Mouse (Mus musculus) lung, adult 18-20 months (tissue): ENCODE results near the gene Odf2.

Experiments used
- DNase-seq, 2 experiments: peaks; one replicate each; pipeline ENCODE4 v3.0.0; 2022; ENCODE audit warnings: mixed read lengths in 2 of 2

Gene Odf2

DNA sequence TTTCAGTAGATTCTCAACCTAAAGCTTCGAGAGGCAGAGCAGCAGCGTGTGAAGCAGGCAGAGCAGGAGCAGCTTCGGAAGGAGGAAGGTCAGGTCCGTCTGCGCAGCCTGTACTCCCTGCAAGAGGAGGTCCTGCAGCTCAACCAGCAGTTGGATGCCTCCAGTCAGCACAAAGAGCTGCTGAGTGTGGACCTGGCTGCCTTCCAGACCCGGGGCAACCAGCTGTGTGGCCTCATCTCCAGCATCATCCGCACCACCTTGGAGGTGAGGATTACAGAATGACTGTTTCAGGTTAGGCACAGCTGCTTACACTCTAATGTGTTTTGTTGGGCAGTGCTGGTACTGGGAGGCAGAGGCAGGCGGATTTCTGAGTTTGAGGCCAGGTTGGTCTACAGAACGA is 51.1 kb downstream of the Odf2 start:
- DNase-seq = no peak

DNA sequence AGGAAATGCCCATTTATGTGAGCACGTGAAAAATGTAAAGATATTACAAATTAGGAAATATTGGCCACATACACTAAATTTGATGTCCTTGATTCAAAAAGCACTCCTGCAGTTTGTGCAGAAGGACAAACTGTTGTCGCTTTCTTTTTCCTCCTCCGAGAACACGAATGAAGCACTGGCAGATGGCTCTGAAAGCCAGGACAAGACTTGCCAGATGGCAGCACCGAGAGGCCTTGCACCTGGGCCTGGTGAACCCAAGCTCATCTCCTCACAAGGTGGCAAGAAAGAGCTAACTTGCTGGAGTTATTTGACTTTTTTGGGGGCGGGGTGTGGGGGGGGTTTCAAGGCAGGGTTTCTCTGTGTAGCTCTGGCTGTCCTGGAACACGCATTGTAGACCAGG is 51.8 kb downstream of the Odf2 start:
- no peak for DNase-seq

- DNase-seq = peak; percentile 40 to 62
Measured at GRCm38 (mm10) chr2:29944723-29945122, 55.7 kb downstream of the Odf2 start.

DNA sequence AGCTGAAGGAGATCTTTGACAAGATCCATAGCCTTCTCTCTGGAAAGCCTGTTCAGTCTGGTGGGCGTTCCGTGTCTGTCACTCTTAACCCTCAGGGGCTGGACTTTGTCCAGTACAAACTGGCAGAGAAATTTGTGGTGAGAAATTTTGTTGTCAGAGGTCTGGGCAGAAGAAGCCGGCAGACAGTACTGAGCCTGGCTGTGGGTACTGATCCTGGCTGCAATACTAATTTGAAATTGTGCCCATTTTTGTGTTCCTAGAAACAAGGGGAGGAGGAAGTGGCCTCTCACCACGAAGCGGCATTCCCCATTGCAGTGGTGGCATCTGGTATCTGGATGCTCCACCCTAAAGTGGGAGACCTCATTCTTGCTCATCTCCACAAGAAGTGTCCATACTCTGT is 59.9 kb downstream of the Odf2 start:
- no peak for DNase-seq

DNA sequence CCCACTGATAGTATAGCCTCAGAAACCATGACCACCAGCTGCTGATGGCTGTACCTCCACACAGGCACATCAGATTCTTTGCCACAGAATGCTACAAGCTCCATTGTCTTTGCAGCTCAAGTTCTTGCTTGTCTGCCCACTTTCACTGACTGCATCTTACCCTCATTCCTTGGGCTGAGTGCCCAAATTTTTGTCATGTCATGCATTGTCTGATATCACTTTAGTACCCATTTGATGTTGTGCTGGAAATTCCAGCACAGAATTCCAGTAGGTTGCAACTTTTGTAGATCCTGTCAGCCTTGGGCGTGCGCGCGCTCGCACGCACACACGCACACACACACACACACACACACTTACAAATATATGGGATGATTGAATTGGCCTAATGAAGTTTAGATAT is 72.2 kb downstream of the Odf2 start:
- no peak for DNase-seq

DNA sequence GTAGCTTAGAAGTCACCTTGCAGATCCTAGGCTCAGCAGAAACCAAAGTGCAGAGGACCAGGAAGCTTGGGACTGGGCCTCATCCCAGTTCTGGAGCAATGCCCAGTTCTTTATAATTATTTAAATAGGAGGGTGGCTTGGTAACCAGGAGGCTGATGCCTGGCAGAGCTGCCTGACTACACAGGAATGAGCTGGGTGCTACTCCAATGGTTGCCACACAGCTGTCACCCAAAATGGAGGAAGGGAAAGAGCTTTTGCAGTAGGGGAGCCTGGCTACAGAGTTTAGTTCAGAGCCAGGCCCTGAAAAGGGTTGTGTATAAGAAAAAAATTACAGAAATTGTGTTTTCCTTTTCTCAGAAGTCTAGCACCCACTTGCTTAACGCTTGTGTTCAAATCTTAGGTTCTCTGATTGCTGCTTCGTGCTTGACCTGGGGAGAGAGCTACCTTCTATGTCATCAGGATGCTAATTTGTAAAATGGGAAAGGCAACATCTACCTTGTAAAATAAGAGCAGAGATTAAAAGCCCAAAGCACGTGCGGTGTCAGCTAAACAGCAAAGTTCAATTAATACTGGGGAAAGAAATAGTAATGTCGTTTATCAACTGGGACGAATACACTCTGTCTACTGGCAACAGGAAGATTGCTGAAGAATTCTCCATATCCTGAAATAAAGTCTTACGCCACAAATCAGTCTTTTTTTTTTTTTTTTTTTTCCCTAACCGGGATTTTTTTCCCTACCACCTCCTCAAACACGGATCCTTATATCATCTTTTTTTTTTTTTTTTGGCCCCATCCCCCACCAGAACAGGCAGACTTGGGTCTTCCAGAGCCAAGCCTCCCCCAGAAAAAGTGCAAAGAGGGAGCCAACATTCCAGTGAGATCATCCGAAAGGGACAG is 75.6 kb downstream of the Odf2 start:
- DNase-seq = peak; percentile 64 to 79

- peak; percentile 95 to 97 for DNase-seq
Measured at GRCm38 (mm10) chr2:29965250-29965843, 76.3 kb downstream of the Odf2 start, which contains the start of gene Sptan1. Gene Sptan1 (plus strand): TSS chr2:29965560.

DNA sequence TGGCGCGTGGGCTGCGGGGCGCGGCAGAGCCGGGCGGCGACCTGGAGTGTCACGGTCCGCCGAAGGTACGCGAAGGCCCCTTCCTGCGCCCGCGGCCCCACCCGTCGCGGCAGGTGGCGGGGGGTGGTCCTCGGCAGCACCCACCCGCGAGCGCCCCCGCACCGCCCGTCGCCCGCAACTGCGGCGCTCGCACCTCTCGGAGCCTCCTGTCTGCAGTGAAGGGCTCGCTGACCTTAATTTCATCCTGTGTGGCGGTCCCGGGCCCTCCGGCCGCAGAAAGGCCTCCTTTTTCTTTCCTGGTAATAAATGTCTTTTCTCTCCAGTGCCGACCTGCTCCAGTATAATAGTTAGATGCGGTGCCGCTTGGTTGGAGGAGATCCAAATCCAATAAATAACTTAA is 76.9 kb downstream of the Odf2 start:
- peak; percentile 29 to 31 for DNase-seq

DNA sequence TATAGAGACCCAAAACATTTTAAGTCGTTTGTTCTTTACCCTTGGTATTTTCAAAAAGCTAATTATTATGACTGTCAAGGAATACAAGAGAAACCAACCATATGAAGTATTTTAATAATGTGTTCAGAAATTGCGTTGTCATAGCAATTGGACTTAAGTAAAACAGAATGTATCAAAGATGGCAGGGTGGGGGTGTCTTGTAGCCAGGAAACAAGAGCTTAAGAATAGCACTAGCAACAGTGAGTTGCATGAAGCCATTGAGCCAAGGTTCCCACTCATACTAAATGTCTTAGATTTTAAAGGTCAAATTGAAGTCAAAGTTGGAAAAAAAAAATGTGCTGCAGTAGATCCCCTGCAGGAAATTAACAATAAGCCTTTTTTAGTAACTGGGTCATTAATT is 77.8 kb downstream of the Odf2 start:
- DNase-seq = no peak

DNA sequence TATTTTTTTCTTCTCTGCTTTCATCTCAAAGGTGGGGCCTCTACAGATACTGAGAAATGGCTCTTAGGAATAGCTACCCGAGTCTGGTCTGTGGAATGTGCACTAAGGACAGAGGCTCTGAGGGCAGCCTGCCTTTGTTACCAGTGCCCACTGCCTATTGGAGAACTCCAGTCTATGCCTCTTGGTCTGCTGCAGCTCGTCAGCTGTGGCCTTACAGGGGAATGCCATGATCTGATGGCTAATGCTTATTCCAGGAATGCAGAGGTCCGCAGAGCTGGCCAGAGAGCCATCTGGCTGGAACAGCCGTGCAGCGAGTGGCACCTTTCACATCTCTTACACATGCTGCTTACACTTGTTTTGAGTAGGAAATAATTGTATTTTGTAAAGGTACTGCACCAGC is 78.7 kb downstream of the Odf2 start:
- DNase-seq = no peak

- DNase-seq = peak; percentile 34 to 48
Measured at GRCm38 (mm10) chr2:29968638-29969037, 79.6 kb downstream of the Odf2 start.

DNA sequence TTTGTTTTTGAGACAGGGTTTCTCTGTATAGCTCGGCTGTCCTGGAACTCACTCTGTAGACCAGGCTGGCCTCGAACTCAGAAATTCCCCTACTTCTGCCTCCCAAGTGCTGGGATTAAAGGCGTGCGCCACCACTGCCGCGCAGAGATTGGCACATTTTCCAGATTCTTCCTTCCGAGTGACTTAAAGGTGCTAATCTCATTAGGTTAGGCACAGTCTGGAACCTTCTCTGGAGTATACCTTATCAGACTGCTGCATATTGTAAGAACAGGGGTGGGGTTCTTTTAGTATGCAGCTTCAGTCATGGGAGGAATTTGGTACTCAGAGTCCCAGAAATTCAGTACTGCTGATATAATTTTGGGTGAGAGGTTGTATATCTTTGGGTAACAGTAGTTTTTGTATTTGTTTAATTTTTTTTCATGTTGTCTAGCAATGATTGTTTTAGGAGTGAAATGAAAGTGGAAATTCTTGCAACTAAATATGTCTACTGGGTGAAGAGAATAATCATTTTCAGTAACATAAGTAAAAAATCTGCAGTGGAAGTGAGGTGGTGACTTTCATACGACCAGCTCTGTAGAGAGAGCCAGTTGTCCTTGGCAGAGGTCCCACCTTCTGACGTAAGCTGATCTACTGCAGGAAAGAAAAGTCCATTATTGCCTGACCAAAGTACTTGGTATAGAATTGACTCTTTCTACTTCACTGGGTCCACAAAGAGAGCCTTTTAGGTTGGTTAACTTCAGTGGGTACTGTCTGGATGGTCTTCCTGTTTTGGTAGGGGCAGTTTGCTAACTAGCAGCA is 83.0 kb downstream of the Odf2 start:
- peak; percentile 75 to 86 for DNase-seq

- DNase-seq = peak in 1 of 2 experiments; percentile 64
Measured at GRCm38 (mm10) chr2:29973525-29973924, 84.5 kb downstream of the Odf2 start.

DNA sequence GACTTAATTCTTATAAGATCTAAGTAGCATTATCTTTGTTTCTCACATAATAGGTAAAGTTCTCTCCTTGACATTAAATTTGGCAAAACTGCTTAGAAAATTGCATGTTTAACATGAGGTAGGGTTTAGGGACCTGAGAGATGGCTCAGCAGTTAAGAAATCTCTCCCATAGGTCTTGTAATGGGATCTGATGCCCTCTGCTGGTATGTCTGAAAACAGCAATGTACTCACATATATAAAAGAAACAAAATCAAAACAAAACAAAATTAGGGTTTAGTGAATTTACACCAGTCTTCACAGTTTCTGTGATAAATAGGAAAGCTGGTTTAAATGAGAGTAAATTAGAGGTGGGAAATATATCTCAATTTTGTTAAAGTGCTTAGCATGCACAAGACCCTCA is 88.3 kb downstream of the Odf2 start:
- peak in 1 of 2 experiments; percentile 45 for DNase-seq

DNA sequence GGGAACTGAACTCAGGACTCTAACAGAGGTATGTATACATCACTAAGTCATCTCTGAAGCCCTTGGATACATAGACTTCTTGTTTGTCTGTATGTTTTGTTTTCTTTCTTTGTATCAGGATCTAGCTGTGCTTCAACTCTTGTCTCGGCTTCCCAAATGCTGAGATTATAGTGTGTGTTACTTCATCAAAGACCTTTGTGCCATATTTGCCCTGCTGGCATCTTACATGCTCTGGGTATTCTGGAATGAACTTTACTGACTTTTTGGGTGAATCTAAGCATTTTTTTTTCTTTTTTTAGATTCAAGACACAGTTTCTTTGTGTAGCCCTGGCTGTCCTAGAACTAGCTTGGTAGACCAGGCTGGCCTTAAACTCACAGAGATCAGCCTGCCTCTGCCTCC is 91.6 kb downstream of the Odf2 start:
- no peak for DNase-seq
